Mouse (Mus musculus) left cerebral cortex, adult 9 months (tissue): ENCODE data around the gene Ndufs8.

Source experiments
- DNase-seq, 2 experiments: peaks; one replicate each; pipeline ENCODE4 v3.0.0; 2022; ENCODE audit warnings: low spot score in 2 of 2

Gene Ndufs8

DNA sequence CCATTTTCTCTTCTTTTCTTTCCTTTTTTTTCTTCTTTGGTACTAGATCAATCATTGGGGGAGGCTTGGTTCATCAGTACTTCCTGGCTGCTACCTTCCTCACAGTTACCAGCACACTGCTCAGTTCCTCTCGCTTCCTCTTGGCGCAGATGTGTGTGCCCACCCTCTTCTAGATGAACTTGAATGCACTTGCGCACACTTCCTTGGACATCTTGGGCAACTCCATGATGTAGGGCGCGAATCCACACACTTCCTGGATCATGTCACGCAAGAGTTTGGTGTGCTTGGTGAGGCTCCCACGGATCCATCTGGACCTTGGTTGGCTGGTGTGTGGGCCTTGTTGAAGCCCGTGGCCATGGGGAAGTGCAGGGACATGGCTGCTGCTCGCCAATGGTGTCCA is 19.1 kb upstream of the Ndufs8 start:
- DNase-seq, result no peak

- no peak for DNase-seq
Observed at GRCm38 (mm10) chr19:3930262-3931057, 17.9 kb upstream of the Ndufs8 start.

GRCm38 (mm10) chr19:3929211-3929941 is 16.8 kb upstream of the Ndufs8 start, which contains the start of gene Aldh3b1:
Gene Aldh3b1 (minus strand): TSS chr19:3929808.
- peak in 1 of 2 experiments; percentile 72 for DNase-seq

- DNase-seq, result no peak
Observed at GRCm38 (mm10) chr19:3928779-3929178, 16.2 kb upstream of the Ndufs8 start.

DNA sequence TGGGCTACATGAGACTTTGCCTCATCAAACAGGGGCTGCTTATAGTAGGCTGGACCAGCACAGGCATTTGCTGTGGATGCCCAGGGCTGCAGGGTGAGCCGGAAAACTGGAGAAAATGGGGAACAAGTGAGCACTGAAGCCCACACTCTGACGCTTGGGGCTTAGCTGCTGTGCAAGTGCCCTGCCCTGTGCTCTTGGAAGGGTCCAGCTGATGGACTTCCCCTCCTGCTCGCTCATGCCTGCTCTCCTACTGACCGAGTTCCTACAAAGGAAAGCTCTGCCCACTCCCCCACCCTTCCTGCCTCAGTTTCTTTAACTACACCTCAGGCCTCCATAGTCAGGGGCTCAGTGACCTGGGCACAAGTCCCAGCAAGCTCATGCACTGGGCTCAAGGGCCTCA is 15.4 kb upstream of the Ndufs8 start:
- no peak for DNase-seq

DNA sequence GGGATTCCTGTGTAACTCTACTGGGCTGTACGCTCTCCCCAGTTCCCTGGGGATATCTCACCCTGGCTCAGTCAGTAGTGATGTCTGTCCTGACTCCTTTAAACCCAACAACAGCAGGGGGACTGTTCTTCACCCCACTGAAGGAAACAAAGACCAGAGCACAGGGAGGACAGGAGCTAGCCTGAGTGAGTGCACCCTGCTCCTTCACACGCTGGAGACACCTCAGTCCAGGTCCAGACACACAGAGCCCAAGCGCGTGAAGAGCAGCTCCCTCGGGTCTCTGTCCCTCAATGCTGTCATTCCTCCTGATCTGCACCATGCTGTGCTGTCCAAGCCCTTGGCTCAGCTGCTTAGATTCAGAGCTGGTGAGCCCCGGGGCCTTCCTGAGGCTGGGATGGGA is 14.1 kb upstream of the Ndufs8 start:
- no peak for DNase-seq

DNA sequence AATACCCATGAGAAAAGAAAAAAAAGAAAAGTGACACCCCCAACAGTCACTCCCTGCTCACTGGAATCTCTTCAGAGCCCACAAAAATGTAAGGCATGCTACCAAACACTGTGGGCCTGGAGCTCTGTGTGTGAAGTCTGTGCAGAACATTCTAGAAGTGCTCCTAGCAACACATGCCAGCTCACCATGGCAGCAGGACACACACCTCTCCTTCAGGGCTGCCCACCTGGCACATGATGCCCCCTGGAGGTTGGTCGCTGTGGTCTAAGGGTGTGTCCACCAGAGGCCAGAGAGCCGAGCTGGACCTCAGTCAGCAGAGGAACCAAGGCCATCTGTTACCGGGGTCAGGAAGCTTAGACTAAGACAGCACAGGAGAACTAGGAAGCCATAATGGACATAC is 13.7 kb upstream of the Ndufs8 start:
- DNase-seq, result no peak

- no peak for DNase-seq
Observed at GRCm38 (mm10) chr19:3925859-3926258, 13.3 kb upstream of the Ndufs8 start.

GRCm38 (mm10) chr19:3924868-3925267 is 12.3 kb upstream of the Ndufs8 start:
- no peak for DNase-seq

DNA sequence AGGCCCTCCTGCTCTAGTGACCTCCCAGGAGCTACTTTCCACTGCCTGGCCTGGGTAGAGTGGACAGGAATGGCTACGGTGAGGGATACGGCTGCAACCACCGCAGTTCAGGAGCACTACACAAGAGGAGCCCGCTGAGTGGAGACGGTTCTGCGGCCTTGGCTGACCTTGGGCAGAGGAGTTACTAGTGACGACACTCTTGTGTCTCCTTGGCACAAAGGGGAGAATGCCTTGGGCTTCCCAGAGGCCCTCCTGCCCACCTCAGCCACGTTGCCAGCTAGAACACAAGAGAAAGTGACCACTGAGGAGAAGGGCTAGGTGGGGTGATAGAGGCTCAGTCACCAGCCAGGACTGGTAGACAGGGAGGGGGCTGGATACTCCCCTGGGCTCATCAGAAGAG is 11.6 kb upstream of the Ndufs8 start:
- no peak for DNase-seq

DNA sequence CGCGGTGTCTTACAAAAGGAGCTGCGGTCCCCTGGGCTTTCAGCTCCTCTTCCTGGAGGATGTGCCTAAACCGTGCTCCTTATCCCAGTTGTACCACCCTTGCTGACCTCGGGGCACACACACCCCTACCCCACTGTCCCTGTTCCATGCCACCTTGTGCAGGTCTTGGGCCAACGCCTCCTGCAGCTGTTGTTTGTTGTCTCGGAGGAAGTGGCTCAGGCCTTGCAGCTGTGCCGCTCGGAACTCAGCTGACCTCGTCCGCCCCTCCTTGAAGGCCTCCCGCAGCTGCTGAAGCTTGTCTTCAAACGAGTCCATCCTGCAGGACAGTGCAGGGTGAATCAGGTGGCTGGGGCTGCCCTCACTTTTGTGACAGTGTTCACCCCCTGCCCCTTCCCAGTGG is 11.0 kb upstream of the Ndufs8 start:
- no peak for DNase-seq

GRCm38 (mm10) chr19:3922661-3923371 is 10.2 kb upstream of the Ndufs8 start:
- DNase-seq, result no peak

- no peak for DNase-seq
Observed at GRCm38 (mm10) chr19:3919928-3920327, 7.4 kb upstream of the Ndufs8 start.

DNA sequence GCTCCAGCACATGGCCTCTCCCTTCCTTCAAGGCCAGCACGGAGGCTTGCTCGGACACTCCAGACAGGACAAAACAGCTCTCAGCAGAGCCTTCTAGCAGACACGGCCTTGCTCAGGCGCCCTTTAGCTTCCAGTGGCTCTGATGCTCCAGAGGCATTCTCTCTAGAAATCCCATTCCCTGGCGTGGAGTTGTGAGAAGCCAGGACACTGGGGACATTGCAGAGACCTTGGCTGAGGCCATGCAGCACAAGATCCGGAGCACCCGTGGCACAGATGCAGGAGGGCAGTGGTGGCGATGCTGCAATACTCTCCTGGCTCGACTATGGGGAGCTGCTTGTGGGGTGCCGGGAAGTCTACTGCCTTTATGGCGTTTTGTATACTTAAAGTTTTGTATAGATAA is 4.2 kb upstream of the Ndufs8 start:
- no peak for DNase-seq

- DNase-seq, result no peak
Observed at GRCm38 (mm10) chr19:3914535-3914934, 2.0 kb upstream of the Ndufs8 start.

DNA sequence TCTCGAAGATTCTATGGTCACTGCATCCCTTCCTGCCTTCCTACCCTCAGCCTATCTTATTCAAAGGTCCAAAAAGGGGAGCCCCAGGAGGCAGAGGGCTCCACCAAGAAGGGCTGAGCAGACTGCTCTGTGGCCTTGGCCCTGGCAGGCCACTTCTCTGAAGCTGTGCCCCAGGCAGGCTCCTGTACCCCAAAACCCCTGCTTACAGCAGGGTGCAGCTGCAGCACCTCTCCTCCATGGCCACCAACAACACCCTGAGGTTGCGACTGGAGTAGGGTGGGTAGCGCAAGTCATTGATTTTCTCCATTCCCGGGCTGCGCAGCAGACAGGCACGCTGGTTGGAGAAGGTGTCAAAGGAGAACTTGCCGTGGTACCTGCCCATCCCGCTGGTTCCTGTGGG is 1.1 kb upstream of the Ndufs8 start:
- DNase-seq, result no peak

GRCm38 (mm10) chr19:3910206-3910605 is 2.4 kb downstream of the Ndufs8 start:
- no peak for DNase-seq

- no peak for DNase-seq
Observed at GRCm38 (mm10) chr19:3907876-3908660, 4.5 kb downstream of the Ndufs8 start.

DNA sequence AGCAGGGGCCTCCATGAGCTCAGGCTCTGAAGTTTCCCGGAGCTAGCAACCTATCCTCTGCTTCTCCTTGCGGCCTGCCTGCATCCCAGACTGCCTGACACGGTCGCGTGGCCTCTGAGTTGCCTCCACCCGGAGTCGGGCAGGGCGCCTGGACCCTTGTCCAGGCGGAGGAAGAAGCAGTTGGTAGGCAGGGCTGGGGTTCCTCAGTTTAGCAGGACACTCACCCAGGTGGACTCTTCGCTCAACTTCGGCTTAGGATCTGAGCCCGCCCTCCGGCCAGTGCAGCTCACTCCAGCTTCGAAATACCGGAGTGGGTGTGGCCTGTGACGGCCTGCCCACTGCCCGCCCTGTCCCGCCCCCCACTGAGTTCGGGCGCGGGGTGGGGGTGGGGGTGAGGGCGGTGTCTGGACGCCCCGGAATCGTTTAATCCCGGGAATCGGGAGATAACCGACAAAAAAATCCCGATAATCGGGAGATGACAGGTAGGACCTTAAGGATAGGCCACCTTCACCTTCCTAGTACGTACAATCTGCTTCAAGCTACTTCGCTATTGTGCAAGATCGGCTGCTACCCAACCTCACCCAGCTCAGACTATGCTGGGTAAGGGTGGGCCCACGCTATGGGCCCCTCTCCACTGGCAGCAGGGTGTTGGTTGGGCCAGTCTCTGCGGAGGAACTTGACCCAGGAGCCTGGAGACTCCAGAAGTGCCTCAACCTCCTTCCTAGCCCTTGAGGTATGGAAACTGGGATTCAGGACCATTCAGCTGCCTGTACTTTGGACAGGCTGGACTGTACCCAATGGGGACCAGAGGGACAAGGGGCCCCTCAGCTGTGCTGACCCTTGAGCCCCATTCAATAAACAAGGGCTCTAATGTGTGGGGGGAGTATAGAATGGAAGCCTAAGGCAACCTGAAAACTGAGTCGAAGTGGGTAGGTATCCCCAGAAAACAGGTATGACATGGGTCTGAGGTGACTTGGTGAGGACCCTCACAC is 5.5 kb downstream of the Ndufs8 start, which contains the start of gene Tcirg1:
Gene Tcirg1 (minus strand): TSS at position 339 of the 992 bp plus-strand sequence.
- DNase-seq, result peak in 1 of 2 experiments; percentile 61

DNA sequence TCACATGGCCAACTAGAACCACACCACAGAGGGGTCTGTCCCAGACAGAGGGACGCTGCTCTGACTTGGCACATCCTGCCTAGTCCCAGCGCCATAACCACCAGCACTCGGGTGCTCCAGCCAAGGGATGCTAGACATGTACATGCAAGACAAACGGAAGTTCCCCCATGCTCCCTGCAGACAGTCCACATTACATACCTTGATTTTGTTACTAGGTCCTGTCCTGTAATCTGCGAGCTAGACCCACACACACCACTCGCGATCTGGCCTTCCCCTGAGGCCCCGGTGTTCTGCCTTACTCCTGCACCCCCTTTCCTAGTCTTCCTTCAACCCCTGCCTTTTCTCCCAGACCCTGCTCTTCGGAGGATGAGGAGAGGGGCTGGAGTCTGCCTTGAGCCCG is 6.2 kb downstream of the Ndufs8 start:
- DNase-seq, result no peak
